Mouse (Mus musculus): ENCODE results near the gene Vwf.

DNA sequence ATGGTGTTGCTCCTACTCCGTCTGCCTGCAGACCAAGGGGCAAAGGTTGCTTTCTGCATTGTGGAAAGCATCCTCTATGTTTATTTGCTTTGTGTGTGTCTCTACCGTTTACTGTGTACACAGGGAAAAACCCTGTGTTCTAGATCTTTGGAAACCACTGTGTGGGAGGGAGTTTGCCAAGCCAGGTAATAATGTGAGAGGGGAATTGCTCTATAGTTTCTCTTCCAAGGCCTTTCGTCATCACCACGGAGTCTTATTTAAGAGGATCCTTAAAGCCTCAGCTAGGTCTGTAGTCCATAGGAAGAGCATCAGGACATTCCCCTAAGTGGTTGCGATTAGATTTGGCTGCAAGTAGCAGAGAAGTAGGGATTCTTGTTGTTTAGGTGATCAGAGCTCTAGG lies 111.4 kb downstream of the Vwf start:
- no peak for TF ChIP-seq POLR2A (IDR thresholded peaks at IDR 0.05; ENCODE audit: insufficient read length, low read depth)
- no peak for TF ChIP-seq USF1 (IDR thresholded peaks at IDR 0.05; ENCODE audit: low read depth)
- TF ChIP-seq MAX (IDR thresholded peaks at IDR 0.05; ENCODE audit: low read depth): no peak
- no peak for TF ChIP-seq POLR2AphosphoS2 (IDR thresholded peaks at IDR 0.05; ENCODE audit: insufficient read length, low read depth)
- TF ChIP-seq TCF12 (IDR thresholded peaks at IDR 0.05; ENCODE audit: insufficient read depth, poor library complexity, severe bottlenecking): no peak
- TF ChIP-seq MYOD1 (IDR thresholded peaks at IDR 0.05; ENCODE audit: control insufficient read depth in 1 of 3, insufficient read length in 2 of 3, low read depth in 2 of 3): no peak

All from myocyte (in vitro differentiated cells).